Mouse (Mus musculus) heart, embryonic 13.5 days (tissue): Measurements from ENCODE around the gene Csn1s1. TPM values are rescaled to one million over a fixed set of nuclear protein-coding genes. Genes with fewer than 3 reads are reported as not detected.

Experiments used
- ATAC-seq: fragments of 200-750 bp; cut with Nextera tagmentation; 2 replicates; pipeline ENCODE4 v1.8.0; 2017; ENCODE audit warnings: moderate TSS enrichment; ENCODE audit not compliant: insufficient number of reproducible peaks, low FRiP score, low TSS enrichment; ENCODE audit errors: extremely low read depth
- H3K27ac ChIP-seq: fragments of 300-500 bp; sonication (generic); replicated peaks from 2 replicates; pipeline ENCODE4 v1.5.1; 2015; ENCODE audit warnings: moderate library complexity, mild to moderate bottlenecking, inconsistent platforms
- H3K27me3 ChIP-seq: fragments of 300-500 bp; sonication (generic); replicated peaks from 2 replicates; pipeline ENCODE4 v1.6.1; 2015; ENCODE audit warnings: mild to moderate bottlenecking, inconsistent platforms
- H3K36me3 ChIP-seq: fragments of 300-500 bp; sonication (generic); 2 replicates; pipeline ENCODE4 v1.6.1; 2015; ENCODE audit warnings: mild to moderate bottlenecking, inconsistent platforms
- H3K4me1 ChIP-seq: fragments of 300-500 bp; sonication (generic); 2 replicates; pipeline ENCODE4 v1.6.1; 2015; ENCODE audit warnings: inconsistent platforms
- H3K4me2 ChIP-seq: fragments of 300-500 bp; sonication (generic); 2 replicates; pipeline ENCODE4 v1.6.1; 2015; ENCODE audit warnings: inconsistent platforms, mild to moderate bottlenecking, moderate library complexity
- H3K4me3 ChIP-seq: fragments of 300-500 bp; sonication (generic); 2 replicates; pipeline ENCODE4 v1.5.1; 2015; ENCODE audit warnings: moderate library complexity, mild to moderate bottlenecking, inconsistent platforms
- H3K9ac ChIP-seq: fragments of 300-500 bp; sonication (generic); 2 replicates; pipeline ENCODE4 v1.6.1; 2015; ENCODE audit warnings: inconsistent platforms, mild to moderate bottlenecking, moderate library complexity
- H3K9me3 ChIP-seq: fragments of 300-500 bp; sonication (generic); 2 replicates; pipeline ENCODE4 v1.6.1; 2016; ENCODE audit warnings: inconsistent platforms
- WGBS: fragments of 180-500 bp; shearing (Covaris S2); methylation state at CpG from one replicate; pipeline ENCODE4 v1.1.7; 2015; ENCODE audit warnings: mixed read lengths; 5-methylcytosine and 5-hydroxymethylcytosine counted together
- polyA plus RNA-seq: library from polyadenylated mRNA; unstranded; fragments of >200 nt; fragmentation: Nextera tagmentation; extraction: Ambion mirVana; gene quantifications from 2 replicates; pipeline ENCODE4 v1.2.1, GENCODE M21; 2015

Csn1s1 gene
- polyA plus RNA-seq = not detected in 2 replicates

DNA sequence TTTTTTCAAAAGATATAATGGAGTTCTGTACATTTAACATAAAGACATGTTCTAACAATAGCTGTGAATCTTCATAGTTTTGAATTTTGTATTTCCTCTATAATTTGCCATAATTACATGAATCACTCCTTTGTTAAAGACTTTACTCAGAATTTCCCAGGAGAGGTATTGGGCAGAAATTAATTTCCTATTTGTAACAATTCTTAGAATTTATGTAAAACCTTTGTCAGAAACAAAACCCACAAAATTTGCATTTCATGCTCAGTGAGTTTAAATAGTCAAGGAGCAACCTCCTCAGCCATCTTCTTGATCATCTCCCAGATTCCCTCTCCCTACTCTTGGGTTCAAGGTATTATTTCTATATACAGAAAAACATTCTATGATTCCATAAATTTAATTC is at the start of gene Csn1s1:
TSS of gene Csn1s1 (plus strand) at position 301 of the 400 bp plus-strand sequence.
- H3K36me3 ChIP-seq = no peaks in the 10 kb centered on the region
- no peaks in the 10 kb centered on the region for H3K27me3 ChIP-seq
- no peaks in the 10 kb centered on the region for H3K9me3 ChIP-seq
- H3K27ac ChIP-seq = no peak within 1 kb of the TSS
- no peaks in the 10 kb centered on the region for H3K4me1 ChIP-seq
- H3K4me2 ChIP-seq = no peak within 1 kb of the TSS
- ATAC-seq = no peak
- no peak within 1 kb of the TSS for H3K9ac ChIP-seq
- H3K4me3 ChIP-seq = no peak within 1 kb of the TSS

DNA sequence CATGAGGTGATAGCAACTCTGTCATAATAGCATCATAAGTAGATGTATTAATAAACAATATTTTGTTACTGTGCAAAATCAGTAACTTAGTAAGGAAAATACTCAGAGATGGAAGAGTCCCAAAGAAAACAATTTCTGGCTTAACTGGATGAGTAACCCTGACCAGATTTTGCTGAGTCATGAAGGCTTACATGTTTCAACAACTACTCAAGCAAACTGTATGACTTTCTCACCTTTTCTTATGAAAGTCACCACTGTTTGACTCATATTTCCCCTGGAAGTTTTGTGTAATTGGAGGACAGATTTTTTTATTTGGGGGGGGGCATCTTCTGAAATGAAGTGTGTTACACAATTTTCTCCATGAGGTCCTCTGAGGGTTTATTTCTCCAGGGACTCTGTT is 43.3 kb upstream of the Csn1s1 start:
- Histone ChIP-seq H3K4me1 (no peaks in the 10 kb centered on the region), H3K9ac (no peak overlapping the region), H3K4me2 (no peak overlapping the region), H3K9me3 (no peaks in the 10 kb centered on the region), H3K27ac (no peak overlapping the region), H3K27me3 (no peaks in the 10 kb centered on the region), H3K4me3 (no peak overlapping the region), H3K36me3 (no peaks in the 10 kb centered on the region)
- no peak for ATAC-seq

DNA sequence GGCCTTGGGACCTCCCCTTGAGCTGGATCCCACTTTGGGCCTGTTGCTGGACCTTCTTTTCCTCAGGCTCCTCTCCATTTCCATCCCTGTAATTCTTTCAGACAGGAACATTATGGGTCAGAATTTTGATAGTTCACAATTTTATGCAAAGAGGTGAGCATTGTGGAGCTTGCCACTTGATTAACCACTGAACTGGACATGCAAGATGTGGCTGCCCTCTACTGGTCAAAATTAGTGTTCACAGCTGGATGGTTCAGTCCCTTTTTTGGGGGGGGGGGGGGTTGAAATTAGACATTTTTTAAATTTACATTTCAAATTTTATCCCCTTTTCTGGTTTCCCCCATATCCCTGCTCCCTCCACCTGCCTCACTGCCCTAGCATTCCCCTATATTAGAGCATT is 23.2 kb upstream of the Csn1s1 start:
- Histone ChIP-seq H3K36me3 (no peaks in the 10 kb centered on the region), H3K9me3 (no peaks in the 10 kb centered on the region), H3K4me3 (no peak overlapping the region), H3K4me1 (no peaks in the 10 kb centered on the region), H3K27me3 (no peaks in the 10 kb centered on the region), H3K27ac (no peak overlapping the region), H3K4me2 (no peak overlapping the region), H3K9ac (no peak overlapping the region)
- no peak for ATAC-seq

DNA sequence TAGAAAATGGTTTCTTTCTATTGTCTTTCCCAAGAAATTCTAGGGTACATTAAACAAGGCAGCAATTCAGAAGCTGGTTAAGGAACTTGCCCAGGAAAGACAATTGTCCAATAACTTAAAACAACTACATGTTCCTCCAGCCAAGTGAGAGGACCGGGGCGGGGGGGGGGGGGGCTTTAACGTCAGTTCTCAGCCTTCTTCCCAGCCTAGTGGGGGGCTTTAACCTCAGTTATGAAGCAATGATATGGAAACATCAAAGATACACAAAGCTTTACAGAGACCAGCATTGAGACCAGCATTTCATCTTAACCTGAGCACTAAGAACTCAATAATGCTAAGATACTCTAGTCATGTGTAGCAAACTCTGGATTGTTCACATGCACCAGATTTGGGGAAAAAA is 33.5 kb downstream of the Csn1s1 start, which contains the start of gene Csn2:
TSS of gene Csn2 (minus strand) at position 101 of the 400 bp plus-strand sequence.
- no peaks in the 10 kb centered on the region for H3K9me3 ChIP-seq
- no peak within 1 kb of the TSS for H3K27ac ChIP-seq
- H3K4me2 ChIP-seq = no peak within 1 kb of the TSS
- no peaks in the 10 kb centered on the region for H3K27me3 ChIP-seq
- no peak for ATAC-seq
- H3K9ac ChIP-seq = no peak within 1 kb of the TSS
- 58% methylated on average over 3 of the region's 3 CpGs for WGBS
- no peak within 1 kb of the TSS for H3K4me3 ChIP-seq
- H3K4me1 ChIP-seq = no peaks in the 10 kb centered on the region
- H3K36me3 ChIP-seq = no peaks in the 10 kb centered on the region

DNA sequence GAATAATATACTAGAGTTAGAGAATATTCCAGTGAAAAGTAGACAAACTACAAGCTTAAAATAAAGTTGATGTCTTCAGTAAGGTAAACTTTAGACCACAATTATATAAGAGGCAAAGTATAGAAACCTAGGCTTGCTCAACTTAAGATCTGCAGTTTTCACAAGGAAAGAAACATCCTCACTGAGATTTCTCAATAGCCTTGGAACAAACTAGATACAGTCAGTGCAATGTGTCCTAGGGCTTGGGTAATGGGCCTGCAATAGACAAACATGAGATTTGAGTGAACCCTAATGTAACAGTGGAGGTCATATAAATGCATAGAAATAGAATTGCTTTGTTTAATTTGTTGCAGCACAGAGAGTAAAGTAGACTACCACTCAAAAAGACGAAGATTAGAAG is 39.9 kb downstream of the Csn1s1 start:
- H3K4me1 ChIP-seq = no peaks in the 10 kb centered on the region
- WGBS = 47% methylated on average over 1 of the region's 1 CpGs
- no peaks in the 10 kb centered on the region for H3K27me3 ChIP-seq
- no peak overlapping the region for H3K9ac ChIP-seq
- no peak for ATAC-seq
- H3K4me3 ChIP-seq = no peak overlapping the region
- no peak overlapping the region for H3K27ac ChIP-seq
- no peak overlapping the region for H3K4me2 ChIP-seq
- H3K9me3 ChIP-seq = no peaks in the 10 kb centered on the region
- no peaks in the 10 kb centered on the region for H3K36me3 ChIP-seq

Other genes starting within 250 kb of the Csn1s1 start
- not detected in 2 replicates for gene Ugt2b38, start 242.0 kb upstream of the Csn1s1 start, polyA plus RNA-seq
- gene Ugt2a2, start 183.9 kb upstream of the Csn1s1 start, polyA plus RNA-seq = not detected in 2 replicates
- gene Gm43638, start 179.4 kb upstream of the Csn1s1 start, polyA plus RNA-seq = not detected in 2 replicates
- gene Ugt2a1, start 175.3 kb upstream of the Csn1s1 start, polyA plus RNA-seq = not detected in 2 replicates
- gene Sult1b1, start 128.0 kb upstream of the Csn1s1 start, polyA plus RNA-seq = not detected in 2 replicates
- not detected in 2 replicates for gene Sult1d1, start 97.2 kb upstream of the Csn1s1 start, polyA plus RNA-seq
- gene Sult1e1, start 74.6 kb upstream of the Csn1s1 start, polyA plus RNA-seq = not detected in 2 replicates
- not detected in 2 replicates for gene Csn2, start 33.4 kb downstream of the Csn1s1 start, polyA plus RNA-seq
- not detected in 2 replicates for gene Csn1s2a, start 108.4 kb downstream of the Csn1s1 start, polyA plus RNA-seq
- gene Csn1s2b, start 141.9 kb downstream of the Csn1s1 start, polyA plus RNA-seq = not detected in 2 replicates
- not detected in 2 replicates for gene Prr27, start 159.5 kb downstream of the Csn1s1 start, polyA plus RNA-seq
- gene Odam, start 218.8 kb downstream of the Csn1s1 start, polyA plus RNA-seq = not detected in 2 replicates